Mouse (Mus musculus) embryo, embryonic 11.5 days (tissue): ENCODE data around the gene Hcst.

Experiments used
- DNase-seq: peaks from one replicate; pipeline ENCODE4 v3.0.0-alpha.2; 2012; ENCODE audit warnings: low read depth, low spot score

The Hcst gene

DNA sequence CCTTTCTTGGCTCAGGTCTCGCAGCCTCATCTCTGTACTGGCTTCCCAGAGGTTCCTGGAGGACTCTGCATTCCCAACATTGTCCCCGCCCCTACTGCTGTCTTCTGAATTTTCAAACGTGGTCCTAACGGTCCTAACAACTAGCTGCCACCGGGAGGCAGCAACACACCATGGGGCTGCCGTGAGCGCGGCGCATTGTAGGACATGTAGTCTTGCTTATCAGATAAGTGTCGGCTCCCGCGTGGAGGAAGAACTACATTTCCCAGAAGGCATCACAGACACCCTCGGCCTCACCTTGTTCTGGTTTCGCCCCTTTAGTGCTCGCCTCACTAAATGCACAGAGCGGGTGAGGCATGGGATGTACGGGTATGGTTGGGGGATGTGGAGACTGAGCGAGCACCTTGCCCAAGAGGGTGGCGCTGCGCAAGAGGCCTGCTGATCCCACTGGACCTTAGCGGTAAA, 46.1 kb downstream of the Hcst start:
- DNase-seq: peak; percentile 91
